Mouse (Mus musculus) limb, embryonic 13.5 days (tissue): ENCODE results near the gene Alb. TPM values are rescaled to one million over a fixed set of nuclear protein-coding genes. Genes with fewer than 3 reads are reported as not detected.

Experiments
- ATAC-seq: fragments of 200-750 bp; cut with Nextera tagmentation; 2 replicates; pipeline ENCODE4 v1.8.0; 2017; ENCODE audit warnings: low read depth, moderate number of reproducible peaks, moderate TSS enrichment; ENCODE audit not compliant: low FRiP score
- H3K27ac ChIP-seq: fragments of 300-500 bp; sonication (generic); 2 replicates; pipeline ENCODE4 v1.5.1; 2015; ENCODE audit warnings: inconsistent platforms, mild to moderate bottlenecking, moderate library complexity
- H3K27me3 ChIP-seq: fragments of 300-500 bp; sonication (generic); 2 replicates; pipeline ENCODE4 v1.6.1; 2015; ENCODE audit warnings: mild to moderate bottlenecking, inconsistent platforms
- H3K36me3 ChIP-seq: fragments of 300-500 bp; sonication (generic); 2 replicates; pipeline ENCODE4 v1.6.1; 2015; ENCODE audit warnings: inconsistent platforms, mild to moderate bottlenecking, moderate library complexity
- H3K4me1 ChIP-seq: fragments of 300-500 bp; sonication (generic); 2 replicates; pipeline ENCODE4 v1.6.1; 2015; ENCODE audit warnings: inconsistent platforms
- H3K4me2 ChIP-seq: fragments of 300-500 bp; sonication (generic); replicated peaks from 2 replicates; pipeline ENCODE4 v1.6.1; 2015; ENCODE audit warnings: inconsistent platforms, mild to moderate bottlenecking, moderate library complexity
- H3K4me3 ChIP-seq: fragments of 300-500 bp; sonication (generic); 2 replicates; pipeline ENCODE4 v1.5.1; 2015; ENCODE audit warnings: moderate library complexity, mild to moderate bottlenecking, inconsistent platforms
- H3K9ac ChIP-seq: fragments of 300-500 bp; sonication (generic); 2 replicates; pipeline ENCODE4 v1.6.1; 2015; ENCODE audit warnings: mild to moderate bottlenecking, inconsistent platforms
- H3K9me3 ChIP-seq: fragments of 300-500 bp; sonication (generic); 2 replicates; pipeline ENCODE4 v1.6.1; 2016; ENCODE audit warnings: inconsistent platforms
- WGBS: fragments of 180-500 bp; shearing (Covaris S2); methylation state at CpG from one replicate; pipeline ENCODE4 v1.1.7; 2015; 5-methylcytosine and 5-hydroxymethylcytosine counted together
- polyA plus RNA-seq: library from polyadenylated mRNA; unstranded; fragments of >200 nt; fragmentation: Nextera tagmentation; extraction: Ambion mirVana; gene quantifications from 2 replicates; pipeline ENCODE4 v1.2.1, GENCODE M21; 2015

Gene Alb
- 1.0 and 6.4 TPM in 2 replicates for polyA plus RNA-seq

- H3K9me3 ChIP-seq = no peaks in the 10 kb centered on the region
- H3K4me1 ChIP-seq = no peaks in the 10 kb centered on the region
- 59% methylated on average over 8 of the region's 8 CpGs for WGBS
- H3K9ac ChIP-seq = no peak within 1 kb of the TSS
- no peak within 1 kb of the TSS for H3K27ac ChIP-seq
- H3K4me2 ChIP-seq = no peak within 1 kb of the TSS
- no peak for ATAC-seq
- H3K36me3 ChIP-seq = no peaks in the 10 kb centered on the region
- no peaks in the 10 kb centered on the region for H3K27me3 ChIP-seq
- H3K4me3 ChIP-seq = no peak within 1 kb of the TSS
Observed at GRCm38 (mm10) chr5:90460619-90461018, at the start of gene Alb. Gene Alb, plus strand, starts transcription at chr5:90460897.

- H3K27me3 ChIP-seq = no peaks in the 10 kb centered on the region
Observed at GRCm38 (mm10) chr5:90414142-90414924, 46.4 kb upstream of the Alb start.

GRCm38 (mm10) chr5:90414925-90415295 lies 45.8 kb upstream of the Alb start:
- no peak overlapping the region for H3K9ac ChIP-seq
- 0 out of 2 replicates have a peak, but pooled peaks cover 3% of the 10 kb centered on the region for H3K4me1 ChIP-seq
- no peaks in the 10 kb centered on the region for H3K9me3 ChIP-seq
- no peak for ATAC-seq
- H3K27ac ChIP-seq = no peak overlapping the region
- WGBS = 45% methylated on average over 6 of the region's 6 CpGs
- H3K27me3 ChIP-seq = no peaks in the 10 kb centered on the region
- H3K4me2 ChIP-seq = no peak overlapping the region
- no peaks in the 10 kb centered on the region for H3K36me3 ChIP-seq
- no peak overlapping the region for H3K4me3 ChIP-seq

More at GRCm38 (mm10) chr5:90414142-90414924, 46.4 kb upstream of the Alb start:
- Histone ChIP-seq H3K4me1 (0 out of 2 replicates have a peak, but pooled peaks cover 3% of the 10 kb centered on the region), H3K4me3 (no peak overlapping the region), H3K27ac (no peak overlapping the region), H3K36me3 (no peaks in the 10 kb centered on the region), H3K4me2 (no peak overlapping the region), H3K9ac (no peak overlapping the region), H3K9me3 (no peaks in the 10 kb centered on the region)
- 82% methylated on average over 8 of the region's 8 CpGs for WGBS
- ATAC-seq = no peak

- Histone ChIP-seq H3K9me3 (no peaks in the 10 kb centered on the region), H3K27ac (no peak overlapping the region), H3K4me3 (no peak overlapping the region), H3K4me2 (no peak overlapping the region), H3K4me1 (no peaks in the 10 kb centered on the region), H3K9ac (no peak overlapping the region), H3K27me3 (peaks cover 4% of the 10 kb centered on the region; the same call in 1 of the 2 replicates), H3K36me3 (no peaks in the 10 kb centered on the region)
- ATAC-seq = no peak
- WGBS = 80% methylated on average over 5 of the region's 5 CpGs
Observed at GRCm38 (mm10) chr5:90424625-90425024, 36.1 kb upstream of the Alb start.

GRCm38 (mm10) chr5:90425191-90425590 lies 35.5 kb upstream of the Alb start:
- Histone ChIP-seq H3K4me3 (no peak overlapping the region), H3K27me3 (peaks cover 4% of the 10 kb centered on the region; the same call in 1 of the 2 replicates), H3K9me3 (no peaks in the 10 kb centered on the region), H3K27ac (no peak overlapping the region), H3K4me2 (no peak overlapping the region), H3K4me1 (no peaks in the 10 kb centered on the region), H3K9ac (no peak overlapping the region), H3K36me3 (no peaks in the 10 kb centered on the region)
- WGBS = 92% methylated on average over 3 of the region's 3 CpGs
- no peak for ATAC-seq

- WGBS = 65% methylated on average over 9 of the region's 9 CpGs
- no peak for ATAC-seq
Observed at GRCm38 (mm10) chr5:90431053-90431452, 29.6 kb upstream of the Alb start.

GRCm38 (mm10) chr5:90439157-90439556 lies 21.5 kb upstream of the Alb start:
- Histone ChIP-seq H3K27ac (no peak overlapping the region), H3K4me3 (no peak overlapping the region), H3K36me3 (no peaks in the 10 kb centered on the region), H3K4me2 (no peak overlapping the region), H3K27me3 (no peaks in the 10 kb centered on the region), H3K4me1 (no peaks in the 10 kb centered on the region), H3K9ac (no peak overlapping the region), H3K9me3 (no peaks in the 10 kb centered on the region)
- WGBS = 76% methylated on average over 4 of the region's 4 CpGs
- no peak for ATAC-seq

More at GRCm38 (mm10) chr5:90431053-90431452, 29.6 kb upstream of the Alb start:
- Histone ChIP-seq H3K36me3 (no peaks in the 10 kb centered on the region), H3K4me2 (no peak overlapping the region), H3K4me1 (no peaks in the 10 kb centered on the region), H3K27ac (no peak overlapping the region), H3K9me3 (no peaks in the 10 kb centered on the region), H3K4me3 (no peak overlapping the region), H3K27me3 (no peaks in the 10 kb centered on the region), H3K9ac (no peak overlapping the region)

GRCm38 (mm10) chr5:90447577-90447976 lies 13.1 kb upstream of the Alb start:
- Histone ChIP-seq H3K27ac (no peak overlapping the region), H3K36me3 (no peaks in the 10 kb centered on the region), H3K4me3 (no peak overlapping the region), H3K4me2 (no peak overlapping the region), H3K9me3 (no peaks in the 10 kb centered on the region), H3K27me3 (0 out of 2 replicates have a peak, but pooled peaks cover 2% of the 10 kb centered on the region), H3K4me1 (no peaks in the 10 kb centered on the region), H3K9ac (no peak overlapping the region)
- 89% methylated on average over 3 of the region's 3 CpGs for WGBS
- ATAC-seq = no peak

- 0 out of 2 replicates have a peak, but pooled peaks cover 2% of the 10 kb centered on the region for H3K27me3 ChIP-seq
- no peak overlapping the region for H3K9ac ChIP-seq
- no peaks in the 10 kb centered on the region for H3K9me3 ChIP-seq
- 83% methylated on average over 5 of the region's 5 CpGs for WGBS
- H3K36me3 ChIP-seq = no peaks in the 10 kb centered on the region
- H3K4me3 ChIP-seq = no peak overlapping the region
- H3K4me2 ChIP-seq = no peak overlapping the region
- H3K4me1 ChIP-seq = no peaks in the 10 kb centered on the region
- H3K27ac ChIP-seq = no peak overlapping the region
- no peak for ATAC-seq
Observed at GRCm38 (mm10) chr5:90449961-90450360, 10.7 kb upstream of the Alb start.

GRCm38 (mm10) chr5:90452711-90453110 lies 8.0 kb upstream of the Alb start:
- Histone ChIP-seq H3K9ac (no peak overlapping the region), H3K27ac (no peak overlapping the region)
- 72% methylated on average over 4 of the region's 4 CpGs for WGBS

GRCm38 (mm10) chr5:90457241-90457640 lies 3.5 kb upstream of the Alb start:
- Histone ChIP-seq H3K9ac (no peak overlapping the region), H3K4me3 (no peak overlapping the region), H3K36me3 (no peaks in the 10 kb centered on the region), H3K4me2 (no peak overlapping the region), H3K9me3 (no peaks in the 10 kb centered on the region), H3K27ac (no peak overlapping the region), H3K27me3 (no peaks in the 10 kb centered on the region), H3K4me1 (no peaks in the 10 kb centered on the region)
- 71% methylated on average over 1 of the region's 1 CpGs for WGBS
- ATAC-seq = no peak

More at GRCm38 (mm10) chr5:90452711-90453110, 8.0 kb upstream of the Alb start:
- Histone ChIP-seq H3K4me1 (no peaks in the 10 kb centered on the region), H3K27me3 (no peaks in the 10 kb centered on the region), H3K4me2 (no peak overlapping the region), H3K9me3 (no peaks in the 10 kb centered on the region), H3K36me3 (no peaks in the 10 kb centered on the region), H3K4me3 (no peak overlapping the region)
- no peak for ATAC-seq

GRCm38 (mm10) chr5:90458727-90459126 lies 2.0 kb upstream of the Alb start:
- H3K27me3 ChIP-seq = no peaks in the 10 kb centered on the region
- no peak overlapping the region for H3K27ac ChIP-seq
- no peaks in the 10 kb centered on the region for H3K9me3 ChIP-seq
- H3K4me2 ChIP-seq = no peak overlapping the region
- no peak overlapping the region for H3K9ac ChIP-seq
- 62% methylated on average over 5 of the region's 5 CpGs for WGBS
- H3K4me1 ChIP-seq = no peaks in the 10 kb centered on the region
- H3K36me3 ChIP-seq = no peaks in the 10 kb centered on the region
- H3K4me3 ChIP-seq = no peak overlapping the region
- ATAC-seq = no peak

- Histone ChIP-seq H3K36me3 (no peaks in the 10 kb centered on the region), H3K4me1 (no peaks in the 10 kb centered on the region), H3K9ac (no peak overlapping the region), H3K4me2 (no peak overlapping the region), H3K9me3 (no peaks in the 10 kb centered on the region), H3K27me3 (no peaks in the 10 kb centered on the region), H3K27ac (no peak overlapping the region), H3K4me3 (no peak overlapping the region)
- WGBS = 56% methylated on average over 4 of the region's 4 CpGs
- no peak for ATAC-seq
Observed at GRCm38 (mm10) chr5:90466806-90467205, 6.1 kb downstream of the Alb start.
